Mouse (Mus musculus) layer of hippocampus, adult 9-10 months (tissue): ENCODE measurements around the gene D930048N14Rik.
"Not testable (repeated sequence)": the region's sequence is repeated elsewhere in the genome, so short reads cannot be mapped to it uniquely, and the experiment has no call there.

Experiments
- DNase-seq: peaks from one replicate; pipeline ENCODE4 v3.0.0; 2022; ENCODE audit warnings: low spot score

The D930048N14Rik gene

GRCm38 (mm10) chr11:51650691-51651515 lies at the start of gene D930048N14Rik, which contains the start of gene N4bp3:
Gene D930048N14Rik, plus strand, starts transcription at chr11:51650954.
Gene N4bp3, minus strand, starts transcription at chr11:51650842.
- DNase-seq, result no peak

DNA sequence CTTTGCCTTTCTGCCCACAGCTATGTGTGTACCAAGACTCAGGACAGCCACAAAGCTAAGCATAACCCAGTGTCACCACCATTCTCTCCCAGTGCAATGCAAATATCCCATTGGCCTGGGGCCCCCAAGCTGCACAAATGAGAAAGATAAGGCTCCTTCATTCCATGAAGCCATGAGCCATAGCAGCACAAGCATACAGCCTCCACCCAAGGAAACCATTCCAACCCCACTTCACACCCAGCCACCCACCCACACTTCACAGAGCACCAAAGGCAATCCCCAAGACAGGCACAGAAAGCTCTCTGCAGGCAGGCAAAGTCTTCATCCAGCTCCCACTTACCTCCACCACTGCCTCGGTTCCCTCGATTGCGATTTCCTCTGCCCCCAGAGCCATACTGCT lies 48.5 kb upstream of the D930048N14Rik start:
- DNase-seq, result no peak

GRCm38 (mm10) chr11:51605602-51606446 lies 44.9 kb upstream of the D930048N14Rik start:
- no peak for DNase-seq

- DNase-seq, result peak; percentile 98
These were observed 44.2 kb upstream of the D930048N14Rik start, which contains the start of gene Hnrnpab for GRCm38 (mm10) chr11:51606447-51607095. Gene Hnrnpab, minus strand, starts transcription at chr11:51606847.

- DNase-seq, result no peak
These were observed 43.5 kb upstream of the D930048N14Rik start for GRCm38 (mm10) chr11:51607096-51607738.

DNA sequence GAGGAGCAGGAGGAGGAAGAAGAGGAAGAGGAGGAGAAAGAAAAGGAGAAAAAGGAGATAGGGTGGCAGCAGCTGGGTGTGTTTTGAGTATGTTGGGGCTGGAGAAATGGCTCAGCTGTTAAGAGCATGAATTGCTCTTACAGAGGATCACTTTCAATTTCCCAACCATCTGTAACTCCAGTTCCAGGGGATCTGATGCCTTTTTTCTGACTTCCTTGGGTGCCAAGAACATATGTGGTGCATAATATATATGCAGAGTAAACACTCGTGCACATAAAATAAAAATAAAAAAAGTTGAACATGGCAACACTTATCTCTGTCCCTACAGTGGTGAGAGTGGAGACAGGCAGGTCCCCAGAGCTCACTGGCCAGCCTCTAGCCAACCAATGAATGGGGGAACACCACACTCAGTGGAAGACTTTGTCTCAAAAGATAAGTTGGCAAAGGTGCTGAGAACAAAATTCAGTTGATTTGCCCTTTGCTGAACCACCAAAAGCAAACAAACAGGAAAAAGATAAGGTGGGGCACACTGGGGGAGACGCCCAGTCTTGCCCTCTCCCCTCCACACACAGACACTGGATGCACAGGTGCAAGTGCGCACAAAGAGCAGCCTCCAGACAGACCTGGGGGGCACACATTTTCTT lies 41.4 kb upstream of the D930048N14Rik start:
- DNase-seq, result no peak

DNA sequence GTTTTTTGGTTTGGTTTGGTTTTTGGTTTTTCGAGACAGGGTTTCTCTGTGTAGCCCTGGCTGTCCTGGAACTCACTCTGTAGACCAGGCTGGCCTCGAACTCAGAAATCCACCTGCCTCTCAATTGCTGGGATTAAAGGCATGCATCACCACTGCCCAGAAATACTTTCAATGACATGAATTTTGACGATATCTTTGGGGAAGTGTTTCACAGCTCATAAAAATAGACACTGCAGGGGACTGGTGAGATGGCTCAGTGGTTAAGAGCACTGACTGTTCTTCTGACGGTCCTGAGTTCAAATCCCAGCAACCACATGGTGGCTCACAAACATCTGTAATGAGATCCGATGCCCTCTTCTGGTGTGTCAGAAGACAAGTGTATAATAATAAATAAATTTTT lies 40.8 kb upstream of the D930048N14Rik start:
- not testable (repeated sequence) for DNase-seq

DNA sequence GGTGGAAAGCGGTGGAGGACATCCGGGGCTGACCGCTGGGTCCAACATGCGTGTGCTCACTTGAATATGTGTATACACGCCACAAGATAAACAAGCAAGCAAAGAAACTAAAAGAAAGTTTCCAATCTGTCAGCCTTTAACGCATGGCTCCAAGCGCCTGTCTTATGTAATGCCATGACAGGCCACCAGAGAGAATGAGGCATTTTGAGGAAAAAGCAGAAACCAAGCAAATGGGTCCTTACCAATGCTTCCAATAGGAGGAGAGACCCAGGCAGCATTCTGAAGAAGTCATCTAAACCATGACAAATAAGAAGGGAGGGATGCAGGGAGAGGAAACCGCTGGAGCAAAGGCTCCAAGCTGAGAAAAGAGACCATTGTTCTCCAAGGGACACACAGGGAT lies 36.5 kb upstream of the D930048N14Rik start:
- DNase-seq, result no peak

DNA sequence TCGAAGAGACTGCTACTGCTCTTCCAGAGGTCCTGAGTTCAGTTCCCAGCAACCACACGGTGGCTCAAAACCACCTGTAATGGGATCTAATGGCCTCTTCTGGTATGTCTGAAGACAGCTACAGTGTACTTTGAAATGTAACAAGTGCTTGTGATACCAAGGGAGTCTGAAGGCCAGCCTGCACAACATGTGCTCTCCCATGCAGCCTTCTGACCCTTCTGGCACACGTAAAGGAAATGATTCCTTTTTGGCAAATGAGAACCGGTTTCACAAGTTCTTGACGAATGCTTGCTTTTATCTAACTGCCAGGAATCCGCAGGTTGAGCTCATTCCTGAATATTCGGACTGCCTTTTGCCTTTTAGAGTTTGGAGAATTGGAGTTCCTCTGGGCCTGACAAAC lies 35.6 kb upstream of the D930048N14Rik start:
- no peak for DNase-seq

GRCm38 (mm10) chr11:51615601-51616000 lies 35.2 kb upstream of the D930048N14Rik start:
- no peak for DNase-seq

DNA sequence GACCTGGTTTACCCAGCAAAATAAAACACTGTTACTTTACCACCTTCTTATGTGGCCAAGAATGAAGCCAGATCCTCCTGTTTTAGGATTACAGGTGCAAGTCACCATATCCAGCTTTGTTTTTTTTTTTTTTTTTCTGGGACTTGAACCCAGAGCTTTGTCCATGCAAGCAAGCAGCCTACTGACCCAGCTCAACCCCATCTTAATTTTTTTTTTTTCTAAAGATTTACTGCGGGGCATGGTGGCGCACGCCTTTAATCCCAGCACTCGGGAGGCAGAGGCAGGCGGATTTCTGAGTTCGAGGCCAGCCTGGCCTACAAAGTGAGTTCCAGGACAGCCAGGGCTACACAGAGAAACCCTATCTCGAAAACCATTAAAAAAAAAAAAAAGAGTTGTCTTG lies 34.6 kb upstream of the D930048N14Rik start:
- not testable (repeated sequence) for DNase-seq

DNA sequence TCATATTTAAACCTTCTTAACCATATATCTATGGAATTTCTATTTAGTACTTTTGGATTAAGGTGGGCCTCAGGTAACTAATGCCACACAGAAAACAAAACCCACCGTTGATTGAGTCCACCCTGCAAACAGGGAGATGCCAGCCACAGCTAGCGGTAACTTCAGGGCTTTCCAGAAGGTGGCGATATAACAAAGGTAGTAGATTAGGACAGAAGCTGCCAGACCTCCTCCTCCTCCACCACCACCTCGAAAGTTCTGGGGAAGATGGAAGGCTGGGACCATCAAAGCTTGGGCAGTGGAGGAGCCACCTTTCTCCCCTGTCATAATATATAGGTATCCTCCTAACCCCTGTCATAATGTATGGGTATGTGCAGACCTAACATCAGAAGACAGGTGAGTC lies 33.1 kb upstream of the D930048N14Rik start:
- no peak for DNase-seq

DNA sequence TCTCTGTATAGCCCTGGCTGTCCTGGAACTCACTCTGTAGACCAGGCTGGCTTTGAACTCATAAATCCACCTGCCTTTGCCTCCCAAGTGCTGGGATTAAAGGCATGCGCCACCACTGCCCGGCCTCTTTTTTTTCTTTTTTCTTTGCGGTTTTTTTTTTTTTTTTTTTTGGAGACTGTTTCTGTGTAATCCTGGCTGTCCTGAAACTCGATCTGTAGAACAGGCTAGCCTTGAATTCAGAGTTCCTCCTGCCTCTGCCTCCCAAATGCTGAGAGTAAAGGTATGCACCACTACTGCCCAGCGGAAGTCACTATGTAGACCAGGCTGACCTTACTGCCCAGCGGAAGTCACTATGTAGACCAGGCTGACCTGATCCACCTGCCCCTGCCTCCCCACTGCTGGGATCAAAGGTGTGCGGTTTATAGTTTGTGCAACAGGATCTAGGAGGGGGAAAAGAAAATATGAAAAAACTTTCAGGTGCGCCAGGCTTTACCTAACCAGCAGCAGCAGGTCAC lies 31.8 kb upstream of the D930048N14Rik start:
- no peak for DNase-seq

GRCm38 (mm10) chr11:51619409-51620060 lies 31.2 kb upstream of the D930048N14Rik start, which contains the start of gene Nhp2:
Gene Nhp2, plus strand, starts transcription at chr11:51619735.
- peak; percentile 94 for DNase-seq

- DNase-seq, result no peak
These were observed 30.7 kb upstream of the D930048N14Rik start for GRCm38 (mm10) chr11:51620084-51620483.

GRCm38 (mm10) chr11:51621776-51622175 lies 29.0 kb upstream of the D930048N14Rik start:
- no peak for DNase-seq

DNA sequence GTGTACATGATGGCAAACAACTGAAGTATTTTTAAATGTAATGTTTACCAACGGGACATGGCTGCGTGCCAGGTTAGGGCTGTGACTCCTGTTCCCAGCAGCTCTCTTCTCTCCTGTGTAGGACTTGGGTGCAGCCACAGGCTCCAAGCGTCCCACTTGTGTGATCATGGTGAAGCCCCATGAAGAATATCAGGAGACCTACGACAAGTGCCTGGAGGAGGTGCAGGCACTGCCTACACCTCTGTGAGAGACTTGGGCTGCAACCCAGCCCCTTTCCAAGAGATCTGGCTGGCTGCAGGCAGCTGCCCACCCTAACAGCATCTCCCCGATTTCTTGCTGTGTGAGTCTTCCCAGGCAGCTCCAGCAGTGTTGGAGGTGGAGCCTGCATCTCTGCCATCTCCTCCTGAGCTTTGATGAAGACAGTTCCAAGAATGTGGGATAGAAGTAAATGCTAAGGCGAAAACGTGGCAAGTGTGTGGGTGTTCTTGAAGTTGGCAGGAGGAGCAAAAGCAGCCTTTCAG lies 27.7 kb upstream of the D930048N14Rik start:
- DNase-seq, result no peak

DNA sequence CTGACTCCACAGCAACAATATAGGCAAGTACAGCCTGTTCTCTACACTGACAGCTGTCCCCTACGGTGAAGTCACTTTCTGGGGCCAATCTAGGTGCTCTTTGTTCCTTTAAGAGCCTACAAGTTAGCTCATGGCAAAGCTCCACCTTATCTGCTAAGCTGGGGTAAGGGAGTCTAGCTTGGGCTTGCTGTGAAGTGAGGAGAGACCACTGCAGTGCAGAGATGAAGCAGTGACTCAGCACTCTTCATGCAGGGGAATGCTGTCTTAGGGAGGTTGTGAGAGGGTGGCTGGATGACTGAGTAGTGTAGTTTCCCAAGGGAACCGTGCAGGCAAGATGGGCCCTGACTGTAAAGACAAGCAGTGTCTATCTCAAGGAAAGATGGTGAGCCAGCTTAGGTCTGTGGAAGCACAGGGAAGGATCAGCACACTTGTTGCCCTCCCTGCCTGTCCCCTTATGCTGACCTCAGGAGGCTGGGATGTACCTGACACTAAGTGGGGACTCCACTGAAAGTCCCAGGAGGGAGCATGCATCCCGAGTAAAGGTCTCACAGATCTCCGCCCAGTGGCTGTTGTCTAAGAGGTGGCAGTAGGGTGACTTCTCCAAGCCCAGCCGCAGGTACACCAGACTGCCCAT lies 25.4 kb upstream of the D930048N14Rik start:
- no peak for DNase-seq

- no peak for DNase-seq
These were observed 23.3 kb upstream of the D930048N14Rik start for GRCm38 (mm10) chr11:51627425-51627824.

- no peak for DNase-seq
These were observed 22.8 kb upstream of the D930048N14Rik start for GRCm38 (mm10) chr11:51627907-51628306.
